Mouse (Mus musculus): ENCODE results near the gene Tec. TPM values are rescaled to one million over a fixed set of nuclear protein-coding genes. Genes with fewer than 3 reads are reported as not detected.

Gene Tec
- total RNA-seq, 2 experiments from 2014 or later: 11.0 to 16.9 TPM

GRCm38 (mm10) chr5:72895261-72895660 lies 27.0 kb upstream of the Tec start:
- intact Hi-C loops (cut with DNase I): no loop called here
- DNase-seq: no peak

- no peak for DNase-seq
- intact Hi-C loops (cut with DNase I): loop anchor here (5.0 kb wide), 1 partner anchor 178 kb away; no protein-coding TSS in a partner anchor
These were observed 25.7 kb upstream of the Tec start for GRCm38 (mm10) chr5:72893987-72894386.

- peak; percentile 67 to 70 for DNase-seq
- intact Hi-C loops (cut with DNase I): loop anchor here (2.0 to 5.0 kb wide), 2 partner anchors 69 to 181 kb away; no protein-coding TSS in a partner anchor
These were observed 23.3 kb upstream of the Tec start for GRCm38 (mm10) chr5:72891534-72891933.

GRCm38 (mm10) chr5:72888260-72888659 lies 20.0 kb upstream of the Tec start:
- intact Hi-C loops (cut with DNase I): no loop called here
- DNase-seq: no peak

DNA sequence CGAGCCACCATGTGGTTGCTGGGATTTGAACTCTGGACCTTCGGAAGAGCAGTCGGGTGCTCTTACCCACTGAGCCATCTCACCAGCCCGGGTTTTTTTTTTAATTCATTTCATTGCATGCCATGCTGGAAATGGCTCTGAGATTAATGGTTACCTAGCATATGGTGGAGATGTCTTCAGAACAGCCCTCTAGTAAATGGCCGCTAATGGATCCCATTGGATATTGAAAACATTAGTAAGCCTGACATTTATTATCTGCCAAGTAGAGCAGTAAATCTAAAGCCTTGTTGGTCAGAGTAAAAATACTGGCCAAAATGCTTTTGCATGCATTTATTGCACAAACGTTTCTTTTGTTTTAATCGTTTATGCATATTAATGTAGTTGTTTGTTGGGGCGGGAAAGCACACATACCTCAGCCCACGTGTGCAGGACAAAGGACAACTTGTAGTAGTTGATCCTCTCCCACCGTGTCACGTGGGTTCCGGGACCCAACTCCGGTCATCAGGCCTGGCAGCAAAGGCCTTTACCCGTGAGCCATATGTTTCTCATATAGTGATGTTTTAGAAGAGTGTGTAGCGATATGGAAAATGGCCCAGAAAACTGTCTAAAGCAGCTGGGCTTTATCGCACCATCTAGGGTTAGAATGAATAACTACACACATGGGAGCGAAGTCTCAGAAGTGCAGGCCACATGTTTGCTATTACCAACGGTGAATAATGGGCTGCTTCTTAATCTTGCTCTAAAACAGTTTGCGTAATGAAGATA lies 18.4 kb upstream of the Tec start:
- intact Hi-C loops (cut with DNase I): no loop called here
- DNase-seq: no peak

DNA sequence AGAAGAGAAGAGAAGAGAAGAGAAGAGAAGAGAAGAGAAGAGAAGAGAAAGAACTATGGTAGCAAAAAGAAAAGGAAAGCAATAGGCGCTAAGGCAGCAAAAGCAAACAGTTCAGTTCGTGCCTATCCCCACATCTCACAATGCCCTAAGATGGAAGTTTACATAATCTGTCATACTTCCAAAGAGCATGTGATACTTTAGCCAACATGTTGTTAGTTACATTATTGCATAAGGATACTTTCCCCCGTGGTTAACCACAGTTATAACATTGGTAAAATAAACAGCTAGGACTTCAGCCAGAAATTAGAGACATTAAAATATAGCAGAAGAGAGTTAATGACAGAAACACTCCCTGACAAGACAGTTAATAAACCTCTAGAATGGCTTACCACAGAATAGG lies 15.4 kb upstream of the Tec start:
- no peak for DNase-seq
- intact Hi-C loops (cut with DNase I): no loop called here

GRCm38 (mm10) chr5:72882412-72882765 lies 14.1 kb upstream of the Tec start:
- intact Hi-C loops (cut with DNase I): no loop called here
- no peak for DNase-seq

DNA sequence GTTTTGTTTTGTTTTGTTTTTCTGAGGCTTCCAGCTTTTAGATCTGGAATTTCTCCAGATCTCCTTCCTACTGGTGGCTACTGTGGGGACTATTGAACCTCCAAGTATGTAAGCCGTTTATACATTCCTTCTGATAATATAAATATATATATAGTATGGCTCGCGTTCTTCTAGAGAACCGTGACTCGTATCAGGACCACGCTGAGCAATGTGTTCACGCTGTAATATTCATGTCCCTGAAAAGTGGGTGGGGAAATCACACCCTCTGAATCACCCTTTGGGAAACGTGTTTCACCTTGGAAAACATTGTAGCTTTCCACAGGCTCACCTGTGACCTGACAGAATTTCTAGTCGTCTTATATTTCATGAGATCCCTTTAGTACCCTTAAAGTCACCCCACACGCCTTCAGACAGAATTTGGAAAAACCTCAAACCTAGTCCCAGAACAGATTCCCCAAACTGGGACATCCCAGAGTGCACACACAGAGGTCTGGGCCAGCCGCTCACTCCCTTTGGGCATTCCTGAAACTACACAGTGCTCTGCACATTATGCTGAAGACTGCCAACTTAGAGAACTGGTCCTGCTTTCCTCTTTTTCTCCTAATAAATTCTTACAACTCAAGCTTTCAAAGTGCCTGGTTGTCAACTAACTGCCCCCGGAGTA lies 13.6 kb upstream of the Tec start:
- peak in 1 of 2 experiments; percentile 25 for DNase-seq
- intact Hi-C loops (cut with DNase I): no loop called here

DNA sequence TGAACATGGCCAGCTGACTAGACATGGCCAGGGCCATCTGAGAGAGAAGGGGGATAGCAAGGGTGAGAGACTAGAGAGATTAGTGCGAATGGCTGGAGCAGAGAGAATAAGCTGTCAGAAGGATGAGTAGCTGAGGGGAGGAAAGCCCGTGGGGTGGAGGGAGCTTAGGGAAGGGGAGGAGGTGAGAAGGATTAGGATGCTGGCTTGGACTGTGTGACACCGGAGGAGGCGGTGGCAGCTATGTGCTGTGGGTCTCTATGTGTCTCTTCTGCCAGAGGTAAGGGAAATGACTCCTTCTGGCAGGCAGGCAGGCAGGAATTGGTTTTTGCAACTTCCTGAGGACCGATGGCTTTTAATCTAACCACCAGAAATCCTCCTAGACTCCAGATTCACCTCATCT lies 11.5 kb upstream of the Tec start:
- intact Hi-C loops (cut with DNase I): loop anchor here (5.0 kb wide), 1 partner anchor 117 kb away; no protein-coding TSS in a partner anchor
- DNase-seq: no peak

- intact Hi-C loops (cut with DNase I): no loop called here
- DNase-seq: no peak
These were observed 2.8 kb upstream of the Tec start for GRCm38 (mm10) chr5:72871114-72871513.

GRCm38 (mm10) chr5:72869779-72870608 lies 1.7 kb upstream of the Tec start:
- no peak for DNase-seq
- intact Hi-C loops (cut with DNase I): loop anchor here (5.0 kb wide), 2 partner anchors 68 to 93 kb away; no protein-coding TSS in a partner anchor

DNA sequence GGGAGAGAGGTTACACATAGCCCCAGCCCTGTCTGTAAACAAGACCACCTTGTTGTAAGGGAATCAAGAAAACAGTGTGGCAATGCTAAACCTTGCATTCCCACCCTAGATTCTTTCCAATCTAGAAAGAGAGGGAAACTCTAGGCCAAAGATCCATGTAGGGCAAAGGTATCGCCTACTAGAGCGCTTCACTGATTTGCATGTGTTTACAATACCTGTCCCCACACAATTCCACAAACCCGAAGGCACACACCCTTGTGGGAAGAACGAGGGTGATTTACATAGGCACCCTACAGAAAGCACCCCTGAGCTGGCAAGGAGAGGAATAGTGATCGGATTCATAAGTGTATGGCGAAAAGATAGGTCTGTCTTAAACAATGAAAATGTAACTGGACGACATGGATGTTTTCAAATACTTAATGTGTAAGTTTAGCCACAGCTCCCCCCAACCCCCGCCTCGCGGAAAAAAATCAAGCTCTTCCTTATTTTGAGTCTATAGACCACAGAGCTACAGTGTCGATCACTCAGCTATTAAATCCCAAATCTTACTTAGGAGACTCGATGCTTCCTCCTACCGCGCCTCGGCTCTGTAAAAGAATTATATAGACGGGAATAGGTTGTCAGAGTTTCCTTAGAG lies 1.1 kb downstream of the Tec start:
- no peak for DNase-seq
- intact Hi-C loops (cut with DNase I): loop anchor here (5.0 kb wide), 2 partner anchors 65 to 90 kb away; no protein-coding TSS in a partner anchor

DNA sequence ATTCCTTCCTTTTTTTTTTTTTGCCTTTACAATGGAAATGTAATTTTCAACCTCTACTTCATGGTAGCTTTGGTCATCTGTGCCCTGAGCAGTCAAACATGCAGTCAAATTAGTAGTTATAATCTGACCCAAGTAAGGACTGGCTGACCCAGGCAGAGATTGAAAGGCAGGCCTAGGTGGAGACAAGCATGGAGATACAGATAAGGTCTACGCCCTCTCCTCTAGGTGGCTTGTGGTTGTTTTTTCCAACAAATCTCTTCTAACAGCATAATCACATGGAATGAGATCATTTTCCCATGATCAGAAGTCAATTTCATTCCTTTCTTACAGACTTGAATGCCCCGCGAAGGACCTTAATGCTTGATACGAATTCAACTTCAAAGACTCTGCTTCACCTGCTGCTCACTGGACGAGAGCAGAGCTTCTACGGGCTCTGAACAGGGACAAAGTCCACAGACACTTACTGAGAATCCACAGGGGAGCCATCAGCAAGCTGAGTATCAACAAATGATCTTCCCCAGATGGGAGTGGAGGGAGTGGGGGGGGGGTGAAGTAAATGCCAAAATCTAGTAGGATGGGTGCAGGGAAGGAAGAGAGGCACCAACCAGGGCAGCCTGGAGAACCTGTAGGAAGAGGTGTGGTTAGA lies 1.9 kb downstream of the Tec start:
- DNase-seq: no peak
- intact Hi-C loops (cut with DNase I): loop anchor here (5.0 kb wide), 2 partner anchors 64 to 89 kb away; no protein-coding TSS in a partner anchor

DNA sequence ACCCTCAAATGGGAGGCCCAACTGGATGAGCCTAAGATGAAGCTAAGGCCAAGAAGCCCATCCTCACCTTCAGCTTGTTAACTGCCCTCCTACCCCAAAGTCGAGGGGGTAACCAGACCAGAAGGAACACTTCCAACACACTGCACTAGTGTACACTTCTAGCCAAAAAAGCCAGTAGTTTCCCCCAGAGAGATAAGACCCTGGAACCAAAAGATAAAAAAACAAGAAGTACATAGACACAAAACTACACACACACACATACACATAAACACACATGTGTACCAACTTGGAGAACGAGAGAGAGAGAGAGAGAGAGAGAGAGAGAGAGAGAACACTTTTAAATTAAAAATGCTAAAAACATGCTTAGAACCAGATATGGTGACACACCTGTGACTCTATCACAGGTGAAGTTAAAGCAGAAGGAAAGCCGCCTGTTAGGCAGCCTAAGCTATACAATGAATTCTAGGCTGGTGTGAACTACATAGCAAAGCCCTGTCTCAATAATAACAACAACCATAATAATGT lies 3.6 kb downstream of the Tec start:
- intact Hi-C loops (cut with DNase I): loop anchor here (5.0 kb wide), 2 partner anchors 62 to 87 kb away; no protein-coding TSS in a partner anchor
- DNase-seq: no peak

DNA sequence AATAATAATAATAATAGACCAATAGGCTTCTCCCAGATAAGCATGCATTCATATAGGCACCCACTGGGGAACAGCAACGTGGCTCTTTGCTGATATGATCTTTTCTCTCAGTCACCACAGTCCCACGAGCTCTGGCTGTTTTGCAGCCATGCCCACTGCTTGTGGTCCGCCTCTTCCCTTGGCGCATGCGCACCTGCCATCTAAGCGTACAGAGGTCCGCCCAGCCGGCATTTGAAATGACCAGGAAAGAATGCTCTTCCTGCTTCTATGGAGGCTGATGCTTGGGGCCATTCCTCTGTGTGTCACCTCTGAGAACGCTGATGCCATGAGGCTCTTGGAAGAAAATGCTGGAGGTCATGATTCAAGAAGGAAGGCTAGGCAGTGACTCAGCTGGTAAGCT lies 5.1 kb downstream of the Tec start:
- intact Hi-C loops (cut with DNase I): no loop called here
- DNase-seq: no peak

DNA sequence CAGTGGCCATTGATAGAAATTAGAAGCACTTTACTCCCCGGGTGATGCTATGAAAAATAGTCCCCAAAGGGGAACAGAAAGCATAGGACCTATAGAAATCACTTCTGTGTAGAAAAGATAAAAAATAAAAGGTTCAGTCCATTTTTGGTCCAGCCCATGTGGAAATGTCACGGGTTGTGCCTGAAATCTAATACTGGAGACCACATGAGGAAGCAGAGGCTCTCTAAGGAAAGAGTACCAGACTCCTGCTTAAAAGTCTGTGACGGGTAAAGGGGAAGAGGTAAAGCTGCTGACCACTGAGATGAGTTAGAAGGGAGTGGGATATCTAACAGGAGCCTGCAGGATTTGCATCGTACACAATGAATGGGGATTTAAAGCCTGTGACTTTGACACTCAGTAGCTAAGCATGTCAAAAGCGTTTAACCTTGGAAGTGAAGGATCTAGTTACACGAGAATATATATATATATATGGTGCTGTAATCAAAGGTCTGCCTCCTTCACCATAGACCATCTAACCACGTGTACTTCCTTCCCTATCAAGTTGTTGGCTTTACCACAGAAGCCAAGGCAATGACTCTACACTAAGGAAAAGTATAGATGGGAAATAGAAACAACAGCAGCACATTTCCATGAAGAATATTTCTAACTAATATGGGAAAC lies 6.4 kb downstream of the Tec start:
- DNase-seq: no peak
- intact Hi-C loops (cut with DNase I): no loop called here

DNA sequence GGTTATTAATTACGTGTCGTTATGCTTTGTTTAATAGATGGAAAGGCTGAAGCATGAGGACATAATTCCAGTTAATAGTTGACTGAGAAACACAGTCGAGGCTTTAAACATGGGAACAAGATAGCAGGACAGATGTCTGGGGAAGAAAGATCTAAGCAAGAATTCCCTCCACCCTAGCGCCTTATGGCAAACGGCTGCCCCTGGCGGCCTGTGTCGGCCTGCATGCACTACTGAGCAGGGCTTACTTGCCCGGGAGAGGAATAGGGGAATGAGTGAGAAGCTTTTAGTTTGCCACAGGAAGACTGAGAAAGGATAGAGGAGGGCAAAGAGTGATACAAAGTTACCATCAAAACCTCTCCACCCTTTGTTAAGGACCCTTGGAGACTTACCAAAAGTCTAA lies 7.4 kb downstream of the Tec start:
- intact Hi-C loops (cut with DNase I): no loop called here
- DNase-seq: no peak

- intact Hi-C loops (cut with DNase I): no loop called here
- DNase-seq: no peak
These were observed 10.0 kb downstream of the Tec start for GRCm38 (mm10) chr5:72858306-72858705.

- no peak for DNase-seq
- intact Hi-C loops (cut with DNase I): no loop called here
These were observed 10.5 kb downstream of the Tec start for GRCm38 (mm10) chr5:72857756-72858155.

Measured in heart, postnatal 36 days (tissue).